Mouse (Mus musculus): ENCODE measurements around the gene Jak1. TPM values are rescaled to one million over a fixed set of nuclear protein-coding genes. Genes with fewer than 3 reads are reported as not detected.

Jak1 gene
- total and polyA plus RNA-seq, 3 experiments, result 37.3 to 41.9 TPM; not detected in 1

DNA sequence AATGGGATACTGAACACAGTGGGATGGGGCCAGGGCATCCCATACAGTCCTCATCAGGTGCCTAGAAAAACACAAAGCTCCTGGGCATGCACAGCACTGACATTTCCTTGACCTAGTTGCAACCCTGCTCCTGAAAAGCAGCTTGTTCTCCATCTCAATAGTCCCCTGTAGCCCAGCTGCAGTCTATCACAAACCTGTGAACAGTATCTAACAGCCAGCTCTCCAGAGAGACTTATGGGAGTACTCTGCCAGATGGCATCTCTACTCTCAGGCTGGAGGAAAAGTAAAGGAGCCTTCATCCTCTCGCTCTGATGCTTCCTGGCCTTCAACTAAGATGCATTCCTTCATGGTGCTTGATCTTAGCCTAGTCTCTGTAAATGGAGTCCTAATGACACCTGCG is 100.4 kb downstream of the Jak1 start:
- peaks cover 10 to 11% of the 10 kb centered on the region in 2 experiments for H3K36me3 ChIP-seq (ENCODE audit: control insufficient read depth in 1 of 2, insufficient read depth in 2 of 2, low read length in 2 of 2)
- H3K9me3 ChIP-seq (replicated peaks; ENCODE audit: insufficient read depth, low read length), result no peaks in the 10 kb centered on the region
- no peak overlapping the region for H3K4me3 ChIP-seq (ENCODE audit: control insufficient read depth in 1 of 2, insufficient read depth in 1 of 2, low read depth in 2 of 2, low read length in 2 of 2)
- no peaks in the 10 kb centered on the region for H3K27me3 ChIP-seq (ENCODE audit: control insufficient read depth in 1 of 2, insufficient read depth in 2 of 2, low read length in 2 of 2)
- H3K27ac ChIP-seq (ENCODE audit: control insufficient read depth, low read depth, low read length), result no peak overlapping the region
- H3K4me1 ChIP-seq (ENCODE audit: control insufficient read depth in 1 of 2, insufficient read depth in 2 of 2, low read length in 2 of 2), result peaks cover 6 to 12% of the 10 kb centered on the region in 2 experiments; a peak in 3 of 4 replicates
- H3K79me2 ChIP-seq (ENCODE audit: control insufficient read depth, insufficient read depth, low read length, poor library complexity), result no peaks in the 10 kb centered on the region
- H3K9ac ChIP-seq (ENCODE audit: control insufficient read depth, low read depth, low read length, poor library complexity, severe bottlenecking), result no peak overlapping the region
- no peak for DNase-seq (ENCODE audit: low read depth, low spot score)
- no peak for TF ChIP-seq BHLHE40 (IDR thresholded peaks at IDR 0.05; ENCODE audit: borderline replicate concordance, low read depth, low read length)
- TF ChIP-seq CHD2 (IDR thresholded peaks at IDR 0.05; ENCODE audit: low read length), result no peak
- no peak for TF ChIP-seq NRF1 (IDR thresholded peaks at IDR 0.05; ENCODE audit: insufficient read depth, low read depth, low read length, poor library complexity, severe bottlenecking)
- no peak for TF ChIP-seq MEF2A (IDR thresholded peaks at IDR 0.05; ENCODE audit: extremely low read depth, insufficient replicate concordance, low read depth, low read length, poor library complexity, severe bottlenecking)
- TF ChIP-seq MAX (IDR thresholded peaks at IDR 0.05; ENCODE audit: low read length), result no peak
- TF ChIP-seq RAD21 (IDR thresholded peaks at IDR 0.05; ENCODE audit: low read depth, low read length), result no peak
- no peak for TF ChIP-seq NELFE (IDR thresholded peaks at IDR 0.05; ENCODE audit: low read depth, low read length)
- no peak for TF ChIP-seq ZC3H11A (IDR thresholded peaks at IDR 0.05; ENCODE audit: low read depth, low read length)
- no peak for TF ChIP-seq ELF1 (IDR thresholded peaks at IDR 0.05; ENCODE audit: low read depth, low read length)

DNA sequence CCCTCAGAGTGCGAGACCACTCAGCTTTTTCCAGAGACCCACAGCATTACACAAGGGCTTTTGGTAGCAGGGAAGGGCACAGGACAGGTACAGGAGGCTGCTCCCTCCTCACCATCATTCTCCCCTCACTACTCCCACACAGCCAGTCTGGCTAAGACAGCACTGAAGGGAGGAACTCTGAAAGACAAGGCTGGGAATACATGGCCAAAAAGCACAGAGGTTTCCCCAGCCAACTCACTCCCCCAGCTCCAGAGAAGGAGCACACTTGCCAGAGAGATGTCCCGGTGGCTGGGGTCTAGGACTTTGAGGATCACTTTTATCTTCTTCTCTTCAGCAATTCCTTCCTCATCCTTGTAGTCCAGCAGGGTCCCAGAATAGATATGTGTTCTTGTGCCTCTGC is 100.9 kb downstream of the Jak1 start:
- DNase-seq (ENCODE audit: low read depth, low spot score), result no peak
- Histone ChIP-seq H3K27me3 (ENCODE audit: control insufficient read depth in 1 of 2, insufficient read depth in 2 of 2, low read length in 2 of 2) (no peaks in the 10 kb centered on the region), H3K27ac (ENCODE audit: control insufficient read depth, low read depth, low read length) (no peak overlapping the region), H3K79me2 (ENCODE audit: control insufficient read depth, insufficient read depth, low read length, poor library complexity) (no peaks in the 10 kb centered on the region), H3K4me1 (ENCODE audit: control insufficient read depth in 1 of 2, insufficient read depth in 2 of 2, low read length in 2 of 2) (peaks cover 2 to 8% of the 10 kb centered on the region in 2 experiments; a peak in 3 of 4 replicates), H3K9me3 (replicated peaks; ENCODE audit: insufficient read depth, low read length) (no peaks in the 10 kb centered on the region), H3K36me3 (ENCODE audit: control insufficient read depth in 1 of 2, insufficient read depth in 2 of 2, low read length in 2 of 2) (peaks cover 7 to 8% of the 10 kb centered on the region in 2 experiments), H3K9ac (ENCODE audit: control insufficient read depth, low read depth, low read length, poor library complexity, severe bottlenecking) (no peak overlapping the region), H3K4me3 (ENCODE audit: control insufficient read depth in 1 of 2, insufficient read depth in 1 of 2, low read depth in 2 of 2, low read length in 2 of 2) (no peak overlapping the region)
- TF ChIP-seq MXI1 (IDR thresholded peaks at IDR 0.05; ENCODE audit: low read depth, low read length) (no peak), E2F4 (IDR thresholded peaks at IDR 0.05; ENCODE audit: borderline replicate concordance, low read depth, low read length) (no peak)

DNA sequence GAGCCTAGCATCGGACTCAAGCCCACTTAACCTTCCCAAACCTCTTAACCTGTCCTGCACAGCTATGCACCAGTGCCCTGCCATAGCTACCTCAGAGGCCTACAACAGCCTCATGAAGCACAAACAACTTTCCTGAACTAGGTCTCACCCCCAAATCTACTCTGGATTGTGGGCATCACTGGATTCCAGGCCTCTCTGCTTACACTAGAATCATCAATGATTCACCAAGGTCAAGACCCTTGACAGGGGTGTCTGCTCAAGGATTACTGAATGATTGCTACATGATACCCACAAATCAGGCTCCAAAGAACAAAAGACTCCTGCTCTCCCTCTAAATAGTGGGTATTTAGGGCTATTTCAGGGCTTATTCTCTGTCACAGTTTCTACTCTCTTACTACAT is 104.3 kb downstream of the Jak1 start:
- Histone ChIP-seq H3K27me3 (ENCODE audit: control insufficient read depth in 1 of 2, insufficient read depth in 2 of 2, low read length in 2 of 2) (no peaks in the 10 kb centered on the region), H3K79me2 (ENCODE audit: control insufficient read depth, insufficient read depth, low read length, poor library complexity) (no peaks in the 10 kb centered on the region), H3K36me3 (ENCODE audit: control insufficient read depth in 1 of 2, insufficient read depth in 2 of 2, low read length in 2 of 2) (peaks cover 5 to 9% of the 10 kb centered on the region in 2 experiments), H3K9me3 (replicated peaks; ENCODE audit: insufficient read depth, low read length) (no peaks in the 10 kb centered on the region), H3K4me1 (ENCODE audit: control insufficient read depth in 1 of 2, insufficient read depth in 2 of 2, low read length in 2 of 2) (peaks cover 2 to 6% of the 10 kb centered on the region in 2 experiments), H3K4me3 (ENCODE audit: control insufficient read depth in 1 of 2, insufficient read depth in 1 of 2, low read depth in 2 of 2, low read length in 2 of 2) (no peak overlapping the region), H3K9ac (ENCODE audit: control insufficient read depth, low read depth, low read length, poor library complexity, severe bottlenecking) (no peak overlapping the region), H3K27ac (ENCODE audit: control insufficient read depth, low read depth, low read length) (no peak overlapping the region)
- no peak for DNase-seq (ENCODE audit: low read depth, low spot score)
- TF ChIP-seq TBP (IDR thresholded peaks at IDR 0.05; ENCODE audit: low read depth, low read length), result no peak
- no peak for TF ChIP-seq MAZ (IDR thresholded peaks at IDR 0.05; ENCODE audit: low read depth, low read length)
- no peak for TF ChIP-seq ZC3H11A (IDR thresholded peaks at IDR 0.05; ENCODE audit: low read depth, low read length)
- TF ChIP-seq POLR2AphosphoS2 (IDR thresholded peaks at IDR 0.05; ENCODE audit: low read length), result no peak
- no peak for TF ChIP-seq MEF2A (IDR thresholded peaks at IDR 0.05; ENCODE audit: extremely low read depth, insufficient replicate concordance, low read depth, low read length, poor library complexity, severe bottlenecking)
- no peak for TF ChIP-seq RAD21 (IDR thresholded peaks at IDR 0.05; ENCODE audit: low read depth, low read length)
- no peak for TF ChIP-seq ZMIZ1 (IDR thresholded peaks at IDR 0.05; ENCODE audit: low read depth, low read length)
- TF ChIP-seq MYC (IDR thresholded peaks at IDR 0.05; ENCODE audit: low read depth, low read length), result no peak
